Mouse (Mus musculus): ENCODE measurements around the gene Hcls1.

DNA sequence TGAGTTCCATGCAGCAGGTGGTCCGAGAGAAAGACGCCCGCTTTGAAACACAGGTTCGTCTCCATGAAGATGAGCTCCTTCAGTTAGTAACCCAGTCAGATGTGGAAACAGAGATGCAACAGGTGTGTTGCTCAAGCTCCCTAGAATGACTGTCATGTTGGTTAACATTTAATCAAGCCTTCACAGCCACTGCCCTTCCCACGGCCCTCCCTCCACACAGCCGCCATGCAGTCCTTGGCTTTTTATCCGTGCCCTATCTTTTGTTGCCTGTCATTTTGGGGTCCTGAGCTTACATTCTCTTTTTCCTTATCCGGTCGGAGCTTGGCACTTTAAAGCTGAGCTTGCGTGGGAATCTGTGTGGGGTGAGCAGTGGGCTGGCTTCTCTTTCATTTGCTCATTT lies 41.5 kb upstream of the Hcls1 start:
- TF ChIP-seq EP300 (IDR thresholded peaks at IDR 0.05; ENCODE audit: low read depth), result no peak
- no peak for TF ChIP-seq CTCF (IDR thresholded peaks at IDR 0.05; ENCODE audit: low read depth)

Measured in heart, postnatal 0 days (tissue).